Mouse (Mus musculus): Measurements from ENCODE around the gene Wdr4. TPM values are rescaled to one million over a fixed set of nuclear protein-coding genes. Genes with fewer than 3 reads are reported as not detected.

Gene Wdr4
- polyA plus RNA-seq, 1 experiment: 24.9 TPM

DNA sequence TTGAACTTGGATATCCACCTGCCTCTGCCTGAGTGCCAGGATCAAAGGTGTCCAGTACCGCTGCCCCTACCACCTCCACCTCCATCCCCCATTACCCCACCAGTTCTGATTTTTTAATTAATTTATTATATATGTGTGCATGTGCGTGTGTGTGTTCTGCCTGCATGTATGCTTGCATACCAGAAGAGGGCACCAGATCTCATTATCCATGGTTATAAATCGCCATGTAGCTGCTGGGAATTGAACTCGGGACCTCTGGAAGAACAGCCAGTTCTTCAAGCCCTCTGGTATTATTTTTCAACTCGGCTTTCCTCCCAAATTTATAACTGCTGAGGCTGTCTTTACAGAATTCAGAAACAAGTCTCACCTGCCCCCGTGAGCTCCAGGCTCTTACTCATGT lies 8.8 kb downstream of the Wdr4 start:
- Histone ChIP-seq H3K27me3 (ENCODE audit: control insufficient read depth, insufficient read depth, low read length) (no peaks in the 10 kb centered on the region), H3K27ac (ENCODE audit: insufficient read depth, low read length) (no peak overlapping the region), H3K36me3 (ENCODE audit: control insufficient read depth, insufficient read depth, low read length) (peaks cover 19% of the 10 kb centered on the region), H3K4me1 (ENCODE audit: control insufficient read depth, insufficient read depth, insufficient read length) (no peaks in the 10 kb centered on the region), H3K4me3 (ENCODE audit: extremely low read depth, insufficient read depth, insufficient read length) (no peak overlapping the region)
- 91% methylated on average over 6 of the region's 6 CpGs for WGBS
- TF ChIP-seq POLR2A (IDR thresholded peaks at IDR 0.05; ENCODE audit: low read depth, low read length) (no peak), CTCF (IDR thresholded peaks at IDR 0.05; ENCODE audit: extremely low read depth, insufficient read depth, insufficient read length, insufficient replicate concordance) (no peak)
- DNase-seq (ENCODE audit: low read depth in 1 of 2, low spot score in 2 of 2): no peak

DNA sequence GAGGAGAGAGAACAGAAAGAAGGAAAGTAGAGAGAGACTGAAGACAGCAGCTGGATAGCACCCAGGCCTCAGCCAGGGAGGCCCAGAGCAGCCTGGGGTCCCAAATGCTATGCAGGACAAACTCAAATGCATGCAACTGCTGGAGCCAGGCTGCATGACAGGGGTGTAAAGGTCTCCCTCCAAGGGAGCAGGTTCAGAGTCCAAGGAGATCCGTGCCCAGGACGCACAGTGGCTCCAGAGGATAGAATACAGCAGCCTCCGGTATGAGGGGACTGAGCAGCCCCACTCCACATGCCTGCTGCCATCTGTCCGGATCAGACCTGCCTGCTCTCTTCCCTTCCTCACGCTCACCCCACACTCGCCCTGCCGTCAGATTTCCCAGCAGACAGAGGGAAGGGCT lies 13.5 kb downstream of the Wdr4 start:
- no peak overlapping the region for H3K4me3 ChIP-seq (ENCODE audit: extremely low read depth, insufficient read depth, insufficient read length)
- H3K27me3 ChIP-seq (ENCODE audit: control insufficient read depth, insufficient read depth, low read length): no peaks in the 10 kb centered on the region
- no peaks in the 10 kb centered on the region for H3K4me1 ChIP-seq (ENCODE audit: control insufficient read depth, insufficient read depth, insufficient read length)
- WGBS: 94% methylated on average over 7 of the region's 7 CpGs
- no peak overlapping the region for H3K27ac ChIP-seq (ENCODE audit: insufficient read depth, low read length)
- DNase-seq (ENCODE audit: low read depth in 1 of 2, low spot score in 2 of 2): no peak
- peaks cover 34% of the 10 kb centered on the region for H3K36me3 ChIP-seq (ENCODE audit: control insufficient read depth, insufficient read depth, low read length)
- TF ChIP-seq CTCF (IDR thresholded peaks at IDR 0.05; ENCODE audit: extremely low read depth, insufficient read depth, insufficient read length, insufficient replicate concordance): no peak
- TF ChIP-seq POLR2A (IDR thresholded peaks at IDR 0.05; ENCODE audit: low read depth, low read length): no peak

DNA sequence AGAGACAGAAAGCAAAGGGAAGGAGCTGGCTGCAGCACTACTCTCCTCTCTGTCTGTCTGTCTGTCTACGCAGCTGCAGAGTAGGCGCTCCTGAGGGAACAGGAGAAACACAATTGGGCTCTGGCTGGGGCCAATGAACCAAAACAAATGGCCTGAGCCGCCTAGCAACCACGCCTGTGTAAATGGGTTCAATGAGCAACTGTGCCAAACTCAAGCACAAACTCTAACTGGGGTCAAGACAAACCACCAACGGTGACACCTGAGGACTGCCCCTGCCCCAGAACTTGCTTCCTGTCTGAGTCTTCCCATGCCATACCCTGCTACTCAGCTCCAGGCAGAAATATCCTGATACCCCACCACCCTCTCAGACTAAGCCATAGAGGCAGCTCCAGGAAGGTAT lies 14.8 kb downstream of the Wdr4 start:
- Histone ChIP-seq H3K27ac (ENCODE audit: insufficient read depth, low read length) (no peak overlapping the region), H3K4me1 (ENCODE audit: control insufficient read depth, insufficient read depth, insufficient read length) (no peaks in the 10 kb centered on the region), H3K4me3 (ENCODE audit: extremely low read depth, insufficient read depth, insufficient read length) (no peak overlapping the region), H3K27me3 (ENCODE audit: control insufficient read depth, insufficient read depth, low read length) (no peaks in the 10 kb centered on the region), H3K36me3 (ENCODE audit: control insufficient read depth, insufficient read depth, low read length) (peaks cover 39% of the 10 kb centered on the region)
- 92% methylated on average over 5 of the region's 5 CpGs for WGBS
- DNase-seq (ENCODE audit: low read depth in 1 of 2, low spot score in 2 of 2): no peak
- no peak for TF ChIP-seq CTCF (IDR thresholded peaks at IDR 0.05; ENCODE audit: extremely low read depth, insufficient read depth, insufficient read length, insufficient replicate concordance)
- no peak for TF ChIP-seq POLR2A (IDR thresholded peaks at IDR 0.05; ENCODE audit: low read depth, low read length)

DNA sequence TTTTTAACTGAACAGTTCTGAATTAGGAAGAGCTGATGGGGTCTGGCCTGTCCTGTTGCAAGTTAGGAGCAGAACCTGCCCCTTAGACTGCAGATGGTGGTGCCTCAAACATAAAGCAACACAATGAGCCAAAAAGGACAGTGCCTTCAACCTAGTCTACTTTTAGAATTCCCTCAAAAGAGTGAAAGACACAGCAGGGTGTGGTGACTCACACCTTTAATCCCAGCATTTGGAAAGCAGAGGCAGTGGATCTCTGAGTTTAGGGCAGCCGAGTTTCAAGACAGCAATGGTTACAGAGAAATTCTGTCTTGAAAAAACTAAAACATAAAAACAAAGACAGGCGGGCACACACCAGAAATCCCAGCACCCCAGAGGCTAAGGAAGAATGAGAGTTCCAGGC lies 15.8 kb downstream of the Wdr4 start:
- DNase-seq (ENCODE audit: low read depth in 1 of 2, low spot score in 2 of 2): no peak
- Histone ChIP-seq H3K4me3 (ENCODE audit: extremely low read depth, insufficient read depth, insufficient read length) (no peak overlapping the region), H3K4me1 (ENCODE audit: control insufficient read depth, insufficient read depth, insufficient read length) (no peaks in the 10 kb centered on the region), H3K27me3 (ENCODE audit: control insufficient read depth, insufficient read depth, low read length) (no peaks in the 10 kb centered on the region), H3K27ac (ENCODE audit: insufficient read depth, low read length) (no peak overlapping the region), H3K36me3 (ENCODE audit: control insufficient read depth, insufficient read depth, low read length) (peaks cover 36% of the 10 kb centered on the region)
- TF ChIP-seq CTCF (IDR thresholded peaks at IDR 0.05; ENCODE audit: extremely low read depth, insufficient read depth, insufficient read length, insufficient replicate concordance): no peak
- 94% methylated on average over 2 of the region's 2 CpGs for WGBS

DNA sequence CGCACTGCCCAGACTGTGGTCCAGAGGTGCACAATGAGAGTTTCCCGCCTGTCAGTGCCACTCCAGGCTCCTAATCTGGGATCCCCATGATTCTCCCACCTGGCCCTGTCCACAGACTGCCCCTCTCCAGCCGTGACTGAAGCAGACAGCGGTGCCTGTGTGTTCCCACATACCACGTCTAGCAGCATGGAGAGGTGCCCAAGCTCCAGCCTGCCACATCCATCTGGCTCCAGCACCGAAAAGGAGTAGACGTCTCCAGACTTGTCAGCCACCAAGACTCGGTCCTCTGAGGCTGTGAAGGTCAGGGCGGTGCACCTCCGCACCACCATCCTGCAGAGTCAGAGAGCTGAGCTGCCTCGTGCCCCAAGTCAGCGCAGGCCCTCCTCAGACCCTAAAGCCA lies 16.4 kb downstream of the Wdr4 start:
- H3K36me3 ChIP-seq (ENCODE audit: control insufficient read depth, insufficient read depth, low read length): peaks cover 36% of the 10 kb centered on the region
- no peaks in the 10 kb centered on the region for H3K27me3 ChIP-seq (ENCODE audit: control insufficient read depth, insufficient read depth, low read length)
- WGBS: 91% methylated on average over 12 of the region's 12 CpGs
- no peak overlapping the region for H3K27ac ChIP-seq (ENCODE audit: insufficient read depth, low read length)
- no peaks in the 10 kb centered on the region for H3K4me1 ChIP-seq (ENCODE audit: control insufficient read depth, insufficient read depth, insufficient read length)
- no peak for DNase-seq (ENCODE audit: low read depth in 1 of 2, low spot score in 2 of 2)
- H3K4me3 ChIP-seq (ENCODE audit: extremely low read depth, insufficient read depth, insufficient read length): no peak overlapping the region
- TF ChIP-seq POLR2A (IDR thresholded peaks at IDR 0.05; ENCODE audit: low read depth, low read length) (no peak), CTCF (IDR thresholded peaks at IDR 0.05; ENCODE audit: extremely low read depth, insufficient read depth, insufficient read length, insufficient replicate concordance) (no peak)

DNA sequence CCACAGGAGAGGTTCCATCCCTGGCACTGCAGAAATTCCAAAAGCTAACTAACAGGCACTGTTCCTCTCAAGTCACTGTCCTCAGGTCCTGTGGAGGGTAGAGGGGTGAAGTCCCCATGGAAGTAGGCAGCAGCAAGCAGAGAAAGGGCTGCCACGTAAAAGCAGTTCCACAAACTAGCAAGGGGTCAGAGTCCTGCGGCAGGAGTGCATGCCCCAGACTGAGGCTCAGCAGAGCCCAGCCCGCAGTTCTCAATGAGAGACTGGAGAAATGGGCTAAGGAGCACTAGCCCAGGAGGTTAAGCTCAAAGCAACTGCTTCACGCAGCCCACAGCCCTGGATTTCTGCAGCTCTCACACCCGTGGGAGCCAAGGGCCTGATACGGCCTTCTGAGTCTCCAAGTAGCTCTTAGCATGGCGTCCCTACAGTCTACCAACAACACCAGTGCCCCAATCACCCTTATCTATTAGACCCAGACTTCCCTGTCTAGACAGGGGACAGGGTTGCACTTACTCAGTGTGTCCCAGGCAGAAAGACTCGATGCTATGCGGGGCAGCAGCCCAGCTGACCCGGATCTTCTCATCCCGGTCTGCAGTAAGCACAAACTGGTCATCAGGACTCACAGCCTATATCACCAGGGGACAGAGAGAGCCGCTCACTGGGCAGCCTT lies 17.4 kb downstream of the Wdr4 start:
- Histone ChIP-seq H3K27ac (ENCODE audit: insufficient read depth, low read length) (no peak overlapping the region), H3K4me3 (ENCODE audit: extremely low read depth, insufficient read depth, insufficient read length) (no peak overlapping the region), H3K4me1 (ENCODE audit: control insufficient read depth, insufficient read depth, insufficient read length) (no peaks in the 10 kb centered on the region), H3K36me3 (ENCODE audit: control insufficient read depth, insufficient read depth, low read length) (peaks cover 39% of the 10 kb centered on the region), H3K27me3 (ENCODE audit: control insufficient read depth, insufficient read depth, low read length) (no peaks in the 10 kb centered on the region)
- WGBS: 85% methylated on average over 12 of the region's 12 CpGs
- no peak for DNase-seq (ENCODE audit: low read depth in 1 of 2, low spot score in 2 of 2)
- TF ChIP-seq CTCF (IDR thresholded peaks at IDR 0.05; ENCODE audit: extremely low read depth, insufficient read depth, insufficient read length, insufficient replicate concordance) (no peak), POLR2A (IDR thresholded peaks at IDR 0.05; ENCODE audit: low read depth, low read length) (no peak)

DNA sequence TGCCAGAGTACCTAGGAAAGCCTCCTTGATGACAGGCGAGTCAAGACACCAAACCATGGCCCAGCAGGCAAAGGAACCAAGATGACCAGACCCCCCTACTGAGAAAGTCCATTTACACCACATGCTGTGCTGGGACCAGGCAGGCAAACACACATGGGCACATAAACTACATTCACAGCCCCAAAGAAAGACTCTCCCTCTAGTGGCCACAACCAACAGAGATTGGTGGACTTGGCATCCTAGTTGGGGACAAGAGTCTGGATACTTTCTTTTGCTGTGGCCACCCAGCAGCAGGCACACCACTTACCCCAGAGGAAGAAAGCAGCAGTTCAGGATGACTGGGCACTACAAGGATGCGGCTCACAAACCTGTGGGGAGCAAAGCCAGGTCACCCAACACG lies 18.9 kb downstream of the Wdr4 start:
- no peak for TF ChIP-seq CTCF (IDR thresholded peaks at IDR 0.05; ENCODE audit: extremely low read depth, insufficient read depth, insufficient read length, insufficient replicate concordance)
- TF ChIP-seq POLR2A (IDR thresholded peaks at IDR 0.05; ENCODE audit: low read depth, low read length): no peak
- Histone ChIP-seq H3K4me3 (ENCODE audit: extremely low read depth, insufficient read depth, insufficient read length) (no peak overlapping the region), H3K27ac (ENCODE audit: insufficient read depth, low read length) (no peak overlapping the region), H3K4me1 (ENCODE audit: control insufficient read depth, insufficient read depth, insufficient read length) (no peaks in the 10 kb centered on the region), H3K36me3 (ENCODE audit: control insufficient read depth, insufficient read depth, low read length) (peaks cover 44% of the 10 kb centered on the region), H3K27me3 (ENCODE audit: control insufficient read depth, insufficient read depth, low read length) (no peaks in the 10 kb centered on the region)
- WGBS: 85% methylated on average over 3 of the region's 3 CpGs
- DNase-seq (ENCODE audit: low read depth in 1 of 2, low spot score in 2 of 2): no peak

All from spleen, adult 2 months (tissue).